Mouse (Mus musculus) lung, embryonic 14.5 days (tissue): Measurements from ENCODE around the gene Wasf2. TPM values are rescaled to one million over a fixed set of nuclear protein-coding genes. Genes with fewer than 3 reads are reported as not detected.

Experiments
- ATAC-seq: fragments of 200-750 bp; cut with Nextera tagmentation; 2 replicates; pipeline ENCODE4 v1.8.0; 2017; ENCODE audit warnings: mild to moderate bottlenecking, moderate TSS enrichment, moderate library complexity; ENCODE audit not compliant: insufficient read depth
- DNase-seq: peaks from one replicate; pipeline ENCODE4 v3.0.0-alpha.2; 2015
- H3K27ac ChIP-seq: fragments of 300-500 bp; sonication (generic); 2 replicates; pipeline ENCODE4 v1.5.1; 2014; ENCODE audit warnings: low read depth, mild to moderate bottlenecking, moderate library complexity
- H3K27me3 ChIP-seq: fragments of 300-500 bp; sonication (generic); 2 replicates; pipeline ENCODE4 v1.6.1; 2014; ENCODE audit warnings: low read length, control low read depth; ENCODE audit not compliant: insufficient read depth
- H3K36me3 ChIP-seq: fragments of 300-500 bp; sonication (generic); 2 replicates; pipeline ENCODE4 v1.6.1; 2014; ENCODE audit warnings: control low read depth; ENCODE audit not compliant: insufficient read depth
- H3K4me1 ChIP-seq: fragments of 300-500 bp; sonication (generic); 2 replicates; pipeline ENCODE4 v1.6.1; 2014; ENCODE audit warnings: antibody characterized with exemption, control low read depth; ENCODE audit not compliant: insufficient read depth
- H3K4me2 ChIP-seq: fragments of 300-500 bp; sonication (generic); 2 replicates; pipeline ENCODE4 v1.6.1; 2014; ENCODE audit warnings: mild to moderate bottlenecking
- H3K4me3 ChIP-seq: fragments of 300-500 bp; sonication (generic); 2 replicates; pipeline ENCODE4 v1.5.1; 2014; ENCODE audit warnings: low read depth, low read length
- H3K9ac ChIP-seq: fragments of 300-500 bp; sonication (generic); 2 replicates; pipeline ENCODE4 v1.6.1; 2014
- H3K9me3 ChIP-seq: fragments of 300-500 bp; sonication (generic); 2 replicates; pipeline ENCODE4 v1.6.1; 2016; ENCODE audit warnings: low read depth, low read length, control low read depth
- CTCF ChIP-seq: IDR thresholded peaks from 2 replicates; pipeline ENCODE4 v1.5.1; 2016; ENCODE audit warnings: antibody characterized with exemption, low read depth
- WGBS: fragments of 180-500 bp; shearing (Covaris S2); extraction: QIAGEN DNeasy Blood & Tissue Kit; methylation state at CpG from one replicate; pipeline ENCODE4 v1.1.7; 2014; 5-methylcytosine and 5-hydroxymethylcytosine counted together
- microRNA-seq: library from miRNA; unstranded; fragments of <30 nt; microRNA quantifications from one replicate; pipeline ENCODE4, GENCODE M21; 2016; ENCODE audit warnings: borderline number of aligned reads
- polyA plus RNA-seq: library from polyadenylated mRNA; unstranded; fragments of >200 nt; fragmentation: Nextera tagmentation; extraction: Ambion mirVana; gene quantifications from 2 replicates; pipeline ENCODE4 v1.2.1, GENCODE M21; 2014

The Wasf2 gene
- polyA plus RNA-seq, 1 experiment from 2014 or later, result 101 TPM

- no peak for TF ChIP-seq CTCF
- no peak overlapping the region for H3K9ac ChIP-seq
- no peaks in the 10 kb centered on the region for H3K36me3 ChIP-seq
- DNase-seq (peak; percentile 54), ATAC-seq (no peak)
- H3K9me3 ChIP-seq, result no peaks in the 10 kb centered on the region
- H3K4me3 ChIP-seq, result no peak overlapping the region
- H3K4me1 ChIP-seq, result no peaks in the 10 kb centered on the region
- no peak overlapping the region for H3K4me2 ChIP-seq
- H3K27ac ChIP-seq, result no peak overlapping the region
- 18% methylated on average over 15 of the region's 15 CpGs for WGBS
- H3K27me3 ChIP-seq, result peaks cover 50% of the 10 kb centered on the region
Measured at GRCm38 (mm10) chr4:133247072-133247471, 116.8 kb downstream of the Wasf2 start.

DNA sequence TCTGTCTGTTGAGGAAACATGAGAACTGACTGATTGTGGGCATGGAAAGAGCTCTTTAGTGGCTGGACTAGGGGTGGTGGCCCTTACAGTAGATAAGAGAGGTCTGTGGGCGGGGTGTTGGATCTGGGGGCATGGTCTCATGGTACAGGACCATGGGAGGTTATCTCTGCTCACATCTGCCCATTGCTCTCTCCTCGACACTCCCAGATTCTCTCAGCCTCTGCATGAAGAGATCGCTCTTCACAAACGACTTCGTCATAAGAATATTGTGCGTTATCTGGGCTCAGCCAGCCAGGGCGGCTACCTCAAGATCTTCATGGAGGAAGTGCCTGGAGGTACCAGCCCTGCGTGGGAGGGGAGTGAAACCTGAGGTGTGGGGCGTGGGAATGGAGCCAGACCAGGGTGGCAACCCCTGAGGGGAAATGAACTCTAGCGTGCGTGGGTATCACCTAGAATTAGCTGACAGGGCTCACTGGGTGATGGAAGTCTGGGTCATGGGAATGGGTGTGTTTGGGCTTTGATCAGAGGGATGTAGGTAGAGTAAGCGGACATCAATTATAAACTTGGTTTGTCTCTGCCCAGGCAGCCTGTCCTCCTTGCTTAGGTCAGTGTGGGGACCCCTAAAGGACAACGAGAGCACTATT, 117.6 kb downstream of the Wasf2 start:
- DNase-seq (no peak), ATAC-seq (no peak)
- Histone ChIP-seq H3K9ac (no peak overlapping the region), H3K4me1 (no peaks in the 10 kb centered on the region), H3K36me3 (no peaks in the 10 kb centered on the region), H3K27me3 (peaks cover 50% of the 10 kb centered on the region), H3K9me3 (no peaks in the 10 kb centered on the region), H3K4me3 (no peak overlapping the region), H3K4me2 (no peak overlapping the region), H3K27ac (no peak overlapping the region)
- TF ChIP-seq CTCF, result no peak
- WGBS, result 59% methylated on average over 13 of the region's 13 CpGs

Small RNAs within 50 kb of the gene (microRNA-seq; reads per million reads assigned to microRNA genes)
- gene Mir7017, result not detected

Other genes starting within 250 kb of the Wasf2 start
- gene Stx12, start 246.0 kb upstream of the Wasf2 start, polyA plus RNA-seq, result 67.4 and 68.0 TPM in 2 replicates
- 43.0 and 44.7 TPM in 2 replicates for gene Fam76a, start 207.9 kb upstream of the Wasf2 start, polyA plus RNA-seq
- 0.46 and 0.66 TPM in 2 replicates for gene Fgr, start 156.4 kb upstream of the Wasf2 start, polyA plus RNA-seq
- 10.2 and 10.5 TPM in 2 replicates for gene Ahdc1, start 119.2 kb upstream of the Wasf2 start, polyA plus RNA-seq
- 5.0 and 7.4 TPM in 2 replicates for gene Cd164l2, start 81.6 kb downstream of the Wasf2 start, polyA plus RNA-seq
- 0.18 TPM in 1 of 2 replicates, not detected in the other for gene Gpr3, start 82.0 kb downstream of the Wasf2 start, polyA plus RNA-seq
- gene Map3k6, start 110.3 kb downstream of the Wasf2 start, polyA plus RNA-seq, result 2.0 and 2.2 TPM in 2 replicates
- gene Sytl1, start 132.6 kb downstream of the Wasf2 start, polyA plus RNA-seq, result 0.73 and 0.84 TPM in 2 replicates
- 86.5 and 88.1 TPM in 2 replicates for gene Tmem222, start 147.3 kb downstream of the Wasf2 start, polyA plus RNA-seq
- 13.8 and 15.3 TPM in 2 replicates for gene Wdtc1, start 223.0 kb downstream of the Wasf2 start, polyA plus RNA-seq
- gene Slc9a1, start 239.2 kb downstream of the Wasf2 start, polyA plus RNA-seq, result 8.7 and 9.7 TPM in 2 replicates